Mouse (Mus musculus) hindbrain, embryonic 12.5 days (tissue): ENCODE measurements at regions not wholly inside any gene's neighbourhood (a gene's known extent, or its start where the extent isn't known, plus 50 kb on each side); places are given as distances from the start of the nearest gene placed in this dataset.
A peak's percentile ranks its signal among the peaks of the same experiment; 100 is the strongest.

ENCODE experiments used
- ATAC-seq: fragments of 200-750 bp; cut with Nextera tagmentation; 2 replicates; pipeline ENCODE4 v1.8.0; 2017; ENCODE audit warnings: moderate TSS enrichment; ENCODE audit not compliant: low FRiP score
- H3K27ac ChIP-seq: fragments of 300-500 bp; sonication (generic); 2 replicates; pipeline ENCODE4 v1.5.1; 2016; ENCODE audit warnings: mild to moderate bottlenecking
- H3K27me3 ChIP-seq: fragments of 300-500 bp; sonication (generic); 2 replicates; pipeline ENCODE4 v1.6.1; 2016; ENCODE audit warnings: mild to moderate bottlenecking
- H3K36me3 ChIP-seq: fragments of 300-500 bp; sonication (generic); 2 replicates; pipeline ENCODE4 v1.6.1; 2016; ENCODE audit warnings: mild to moderate bottlenecking
- H3K4me1 ChIP-seq: fragments of 300-500 bp; sonication (generic); 2 replicates; pipeline ENCODE4 v1.6.1; 2016
- H3K4me2 ChIP-seq: fragments of 300-500 bp; sonication (generic); replicated peaks from 2 replicates; pipeline ENCODE4 v1.6.1; 2016; ENCODE audit warnings: mild to moderate bottlenecking
- H3K4me3 ChIP-seq: fragments of 300-500 bp; sonication (generic); 2 replicates; pipeline ENCODE4 v1.5.1; 2016; ENCODE audit warnings: mild to moderate bottlenecking
- H3K9ac ChIP-seq: fragments of 300-500 bp; sonication (generic); 2 replicates; pipeline ENCODE4 v1.6.1; 2016; ENCODE audit warnings: mild to moderate bottlenecking, moderate library complexity
- H3K9me3 ChIP-seq: fragments of 300-500 bp; sonication (generic); replicated peaks from 2 replicates; pipeline ENCODE4 v1.6.1; 2016; ENCODE audit warnings: mild to moderate bottlenecking
- WGBS: fragments of 180-500 bp; shearing (Covaris S2); methylation state at CpG from one replicate; pipeline ENCODE4 v1.1.7; 2016; 5-methylcytosine and 5-hydroxymethylcytosine counted together

GRCm38 (mm10) chr2:80717979-80718378, 100.9 kb downstream of the Nup35 start:
- Histone ChIP-seq H3K4me3 (no peak overlapping the region), H3K27me3 (no peaks in the 10 kb centered on the region), H3K36me3 (no peaks in the 10 kb centered on the region), H3K4me1 (no peaks in the 10 kb centered on the region), H3K9me3 (no peaks in the 10 kb centered on the region), H3K4me2 (no peak overlapping the region), H3K9ac (no peak overlapping the region), H3K27ac (no peak overlapping the region)
- WGBS: 71% methylated on average over 2 of the region's 2 CpGs
- ATAC-seq: no peak

GRCm38 (mm10) chr2:80724085-80724484, 107.0 kb downstream of the Nup35 start:
- H3K4me1 ChIP-seq: no peaks in the 10 kb centered on the region
- no peaks in the 10 kb centered on the region for H3K27me3 ChIP-seq
- no peaks in the 10 kb centered on the region for H3K9me3 ChIP-seq
- 78% methylated on average over 5 of the region's 5 CpGs for WGBS
- H3K9ac ChIP-seq: no peak overlapping the region
- no peak for ATAC-seq
- H3K4me3 ChIP-seq: no peak overlapping the region
- H3K27ac ChIP-seq: no peak overlapping the region
- H3K4me2 ChIP-seq: no peak overlapping the region
- H3K36me3 ChIP-seq: no peaks in the 10 kb centered on the region

DNA sequence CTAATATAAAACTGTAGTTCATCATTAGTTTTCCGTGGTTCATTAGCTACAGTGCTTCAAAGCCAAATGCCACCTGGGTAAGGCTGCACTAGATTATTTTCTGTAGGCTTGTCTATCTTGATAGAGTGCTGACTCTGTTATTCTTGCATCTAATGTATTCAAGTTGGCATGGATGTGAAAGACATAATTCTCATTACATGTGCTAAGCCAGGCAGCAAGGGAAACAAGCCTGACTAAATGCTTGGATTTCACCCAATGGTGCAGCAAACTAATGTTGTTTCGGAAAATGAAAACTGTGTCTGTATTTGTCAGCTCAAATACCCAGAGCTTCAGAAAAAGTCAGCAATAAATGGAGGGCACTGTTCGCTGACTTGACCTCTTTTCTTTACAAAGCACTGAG, 114.3 kb downstream of the Nup35 start:
- no peak for ATAC-seq

GRCm38 (mm10) chr2:80746737-80747136, 129.7 kb downstream of the Nup35 start:
- 74% methylated on average over 6 of the region's 6 CpGs for WGBS
- Histone ChIP-seq H3K4me3 (no peak overlapping the region), H3K9me3 (no peaks in the 10 kb centered on the region), H3K27ac (no peak overlapping the region), H3K36me3 (no peaks in the 10 kb centered on the region), H3K4me1 (no peaks in the 10 kb centered on the region), H3K9ac (no peak overlapping the region), H3K27me3 (no peaks in the 10 kb centered on the region), H3K4me2 (no peak overlapping the region)
- ATAC-seq: no peak

More for the DNA sequence above, 114.3 kb downstream of the Nup35 start:
- Histone ChIP-seq H3K4me1 (no peaks in the 10 kb centered on the region), H3K9ac (no peak overlapping the region), H3K27ac (no peak overlapping the region), H3K27me3 (no peaks in the 10 kb centered on the region), H3K4me3 (no peak overlapping the region), H3K4me2 (no peak overlapping the region), H3K36me3 (no peaks in the 10 kb centered on the region), H3K9me3 (no peaks in the 10 kb centered on the region)
- WGBS: 84% methylated on average over 3 of the region's 3 CpGs

DNA sequence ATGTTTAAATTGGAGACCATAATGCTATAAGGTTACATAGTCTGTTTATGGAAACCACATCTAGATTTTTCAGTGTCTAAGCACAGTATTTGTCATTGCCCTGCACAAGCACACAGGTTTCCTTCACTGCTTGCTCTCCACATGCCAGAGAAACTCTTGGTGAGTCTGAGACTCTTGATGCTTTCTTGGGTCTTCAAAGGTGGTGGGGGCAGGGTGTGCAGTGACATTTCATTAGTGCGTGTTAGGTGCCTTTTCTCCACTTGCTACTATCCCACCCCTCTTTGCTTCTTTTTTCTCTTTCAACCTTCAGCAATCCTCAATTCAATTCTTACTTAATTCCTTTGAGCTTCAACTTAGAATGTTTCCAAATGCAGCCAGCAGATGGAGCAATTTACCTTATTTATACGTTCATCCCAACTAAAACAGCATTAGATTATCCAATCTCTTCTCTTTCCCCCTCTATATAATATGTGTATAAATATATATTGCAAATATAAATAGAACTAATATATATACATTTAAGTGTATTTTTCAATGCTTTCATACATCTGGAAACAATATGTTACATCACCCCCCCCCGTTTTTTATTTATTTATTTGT, 145.1 kb downstream of the Nup35 start:
- H3K27me3 ChIP-seq: no peaks in the 10 kb centered on the region
- H3K4me3 ChIP-seq: no peak overlapping the region
- peak; percentile 43; the same call in 1 of the 2 replicates for ATAC-seq
- H3K4me2 ChIP-seq: no peak overlapping the region
- H3K4me1 ChIP-seq: no peaks in the 10 kb centered on the region
- WGBS: 41% methylated on average over 3 of the region's 3 CpGs
- H3K9me3 ChIP-seq: no peaks in the 10 kb centered on the region
- no peaks in the 10 kb centered on the region for H3K36me3 ChIP-seq
- H3K27ac ChIP-seq: no peak overlapping the region
- H3K9ac ChIP-seq: no peak overlapping the region

- Histone ChIP-seq H3K9me3 (no peaks in the 10 kb centered on the region), H3K9ac (no peak overlapping the region), H3K4me1 (no peaks in the 10 kb centered on the region), H3K36me3 (no peaks in the 10 kb centered on the region), H3K27ac (no peak overlapping the region), H3K27me3 (no peaks in the 10 kb centered on the region), H3K4me3 (no peak overlapping the region), H3K4me2 (no peak overlapping the region)
- WGBS: 70% methylated on average over 5 of the region's 5 CpGs
- ATAC-seq: no peak
These were observed 154.1 kb downstream of the Nup35 start for GRCm38 (mm10) chr2:80771176-80771575.

DNA sequence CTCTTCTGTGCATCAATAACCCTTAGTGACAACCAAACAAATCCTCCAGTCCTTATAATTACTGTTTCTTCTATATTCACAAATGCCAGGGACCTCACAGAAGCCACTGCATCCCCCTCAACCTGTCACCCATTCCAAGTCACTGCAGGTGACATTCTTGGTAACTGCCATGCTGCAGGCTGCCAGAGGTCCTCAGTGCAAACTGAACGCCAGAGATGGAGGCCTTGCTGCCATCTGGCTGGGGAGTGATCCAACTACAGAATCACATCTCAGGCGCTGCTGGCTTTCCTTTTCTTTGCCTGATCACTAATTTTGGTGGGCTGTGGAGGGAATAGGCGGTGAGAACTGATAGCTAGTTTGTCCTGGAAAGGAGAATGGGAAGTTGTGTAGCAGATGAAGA, 155.4 kb downstream of the Nup35 start:
- H3K4me3 ChIP-seq: no peak overlapping the region
- no peaks in the 10 kb centered on the region for H3K9me3 ChIP-seq
- no peaks in the 10 kb centered on the region for H3K27me3 ChIP-seq
- ATAC-seq: no peak
- no peaks in the 10 kb centered on the region for H3K36me3 ChIP-seq
- H3K4me2 ChIP-seq: no peak overlapping the region
- H3K9ac ChIP-seq: no peak overlapping the region
- whole genome bisulfite sequencing: 76% methylated on average over 3 of the region's 3 CpGs
- no peak overlapping the region for H3K27ac ChIP-seq
- H3K4me1 ChIP-seq: no peaks in the 10 kb centered on the region

GRCm38 (mm10) chr2:80786370-80786769, 169.3 kb downstream of the Nup35 start:
- H3K9me3 ChIP-seq: no peaks in the 10 kb centered on the region
- H3K4me3 ChIP-seq: no peak overlapping the region
- H3K27me3 ChIP-seq: no peaks in the 10 kb centered on the region
- WGBS: 71% methylated on average over 4 of the region's 4 CpGs
- H3K9ac ChIP-seq: no peak overlapping the region
- no peak overlapping the region for H3K27ac ChIP-seq
- H3K4me1 ChIP-seq: 0 out of 2 replicates have a peak, but pooled peaks cover 4% of the 10 kb centered on the region
- no peak overlapping the region for H3K4me2 ChIP-seq
- ATAC-seq: no peak
- H3K36me3 ChIP-seq: no peaks in the 10 kb centered on the region

DNA sequence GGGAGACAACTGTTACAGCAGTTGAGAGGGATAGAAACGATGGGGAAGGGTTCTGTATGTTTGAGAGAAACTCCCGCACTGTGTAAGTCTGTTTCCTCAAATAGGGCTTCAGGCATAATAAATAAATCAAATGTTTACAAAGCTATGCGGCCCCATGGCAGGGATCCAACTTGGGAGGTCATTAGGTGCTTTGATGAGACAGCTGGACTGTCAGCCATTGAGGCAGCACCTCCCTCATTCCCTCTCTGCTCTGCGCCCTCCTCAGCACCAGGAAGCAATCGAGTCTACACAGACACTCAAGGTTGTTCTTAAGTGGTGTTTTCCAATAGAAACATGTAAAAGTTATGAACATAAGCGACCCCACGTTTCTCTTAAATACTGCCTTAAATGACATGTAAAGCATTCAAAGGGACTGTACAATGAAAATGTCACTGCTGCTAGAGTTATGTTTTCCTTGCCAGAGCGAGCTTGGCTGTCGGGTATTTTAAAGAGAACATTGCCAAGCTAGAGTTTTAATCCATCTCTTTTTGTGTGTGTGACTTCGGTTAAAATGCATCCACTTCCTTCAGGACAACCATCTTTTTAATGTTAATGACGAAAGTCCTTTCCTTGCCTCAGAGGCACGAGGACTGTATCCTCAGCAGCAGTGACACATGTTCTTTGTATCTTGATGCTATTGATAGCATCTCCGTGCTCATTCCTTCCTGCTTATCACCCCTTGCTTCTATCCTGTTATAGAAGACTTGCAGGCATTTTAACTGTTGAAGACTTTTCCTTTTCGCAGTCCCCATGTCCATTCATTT, 176.5 kb downstream of the Nup35 start:
- no peaks in the 10 kb centered on the region for H3K36me3 ChIP-seq
- H3K27me3 ChIP-seq: no peaks in the 10 kb centered on the region
- H3K4me2 ChIP-seq: no peak overlapping the region
- no peak overlapping the region for H3K27ac ChIP-seq
- 72% methylated on average over 14 of the region's 14 CpGs for WGBS
- H3K9me3 ChIP-seq: no peaks in the 10 kb centered on the region
- H3K4me1 ChIP-seq: 0 out of 2 replicates have a peak, but pooled peaks cover 4% of the 10 kb centered on the region
- H3K4me3 ChIP-seq: no peak overlapping the region
- H3K9ac ChIP-seq: no peak overlapping the region
- no peak for ATAC-seq

DNA sequence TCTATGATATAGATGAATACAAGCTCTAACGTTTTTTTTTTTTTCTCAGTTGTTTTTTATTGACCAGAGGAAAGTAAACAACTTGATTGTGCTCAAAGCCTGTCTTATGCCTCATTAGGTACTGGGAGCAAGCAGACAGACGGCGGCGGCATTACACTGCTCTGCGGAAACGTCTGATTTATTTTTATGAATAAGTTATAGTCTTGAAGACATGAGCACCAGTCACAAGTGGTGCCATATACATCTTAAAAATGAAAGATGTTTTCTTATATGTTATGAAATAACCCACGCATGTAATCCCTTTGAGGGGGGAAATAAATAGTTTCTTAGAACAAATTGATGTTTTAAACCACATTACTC, 177.1 kb downstream of the Nup35 start:
- no peaks in the 10 kb centered on the region for H3K36me3 ChIP-seq
- no peak overlapping the region for H3K9ac ChIP-seq
- H3K4me3 ChIP-seq: no peak overlapping the region
- ATAC-seq: no peak
- WGBS: 73% methylated on average over 7 of the region's 7 CpGs
- H3K9me3 ChIP-seq: no peaks in the 10 kb centered on the region
- H3K4me2 ChIP-seq: no peak overlapping the region
- no peak overlapping the region for H3K27ac ChIP-seq
- H3K27me3 ChIP-seq: no peaks in the 10 kb centered on the region
- 0 out of 2 replicates have a peak, but pooled peaks cover 4% of the 10 kb centered on the region for H3K4me1 ChIP-seq

DNA sequence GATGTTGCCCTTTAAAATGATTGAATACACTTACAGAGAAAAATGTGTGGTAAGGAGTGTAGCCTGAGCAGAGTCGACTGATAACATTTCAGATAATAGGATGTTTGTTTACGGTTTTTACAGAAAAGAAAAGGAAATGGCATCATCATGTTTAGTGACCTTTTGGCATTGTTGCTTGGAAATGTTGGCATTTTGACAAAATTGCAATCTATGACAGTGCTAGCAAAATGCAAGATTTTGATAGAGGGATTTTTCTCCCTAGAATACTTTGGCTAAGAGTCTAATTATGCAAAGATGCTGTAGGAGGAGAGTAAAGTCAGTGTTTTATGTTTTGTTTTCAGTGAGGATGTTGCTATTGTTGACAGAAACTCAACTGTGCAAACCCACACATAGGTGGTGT, 202.2 kb downstream of the Nup35 start:
- no peak for ATAC-seq
- no peaks in the 10 kb centered on the region for H3K4me1 ChIP-seq
- H3K4me3 ChIP-seq: no peak overlapping the region
- no peaks in the 10 kb centered on the region for H3K9me3 ChIP-seq
- no peak overlapping the region for H3K4me2 ChIP-seq
- H3K9ac ChIP-seq: no peak overlapping the region
- no peak overlapping the region for H3K27ac ChIP-seq
- H3K36me3 ChIP-seq: no peaks in the 10 kb centered on the region
- WGBS: 81% methylated on average over 2 of the region's 2 CpGs
- H3K27me3 ChIP-seq: no peaks in the 10 kb centered on the region

- Histone ChIP-seq H3K4me3 (no peak overlapping the region), H3K9me3 (no peaks in the 10 kb centered on the region), H3K36me3 (no peaks in the 10 kb centered on the region), H3K27ac (no peak overlapping the region), H3K4me2 (no peak overlapping the region), H3K9ac (no peak overlapping the region), H3K4me1 (no peaks in the 10 kb centered on the region), H3K27me3 (no peaks in the 10 kb centered on the region)
- peak; percentile 54; the same call in 1 of the 2 replicates for ATAC-seq
- 45% methylated on average over 1 of the region's 1 CpGs for WGBS
These were observed 234.0 kb downstream of the Nup35 start for GRCm38 (mm10) chr2:80851056-80851455.

DNA sequence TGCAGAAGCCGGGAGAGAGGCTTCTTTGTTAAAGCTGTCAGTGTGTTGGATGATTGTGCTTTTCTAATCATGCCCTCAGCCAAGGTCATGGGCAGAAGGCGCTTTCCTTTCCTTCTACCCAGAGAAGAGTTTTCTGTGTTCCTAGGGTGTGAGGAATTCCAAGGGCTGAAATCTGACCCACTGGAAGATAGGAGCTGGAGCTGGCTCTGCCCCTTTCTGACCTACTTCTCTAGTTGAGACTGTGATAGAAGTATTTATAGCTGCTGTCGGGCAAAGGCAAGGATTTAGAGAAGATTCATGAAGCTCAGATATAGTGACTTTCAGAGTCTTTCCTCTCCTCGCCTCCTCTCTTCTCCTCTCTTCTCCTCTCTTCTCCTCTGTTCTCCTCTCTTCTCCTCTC, 238.2 kb downstream of the Nup35 start:
- Histone ChIP-seq H3K36me3 (no peaks in the 10 kb centered on the region), H3K9me3 (no peaks in the 10 kb centered on the region), H3K4me3 (no peak overlapping the region), H3K4me1 (no peaks in the 10 kb centered on the region), H3K4me2 (no peak overlapping the region), H3K27me3 (no peaks in the 10 kb centered on the region), H3K9ac (no peak overlapping the region), H3K27ac (no peak overlapping the region)
- WGBS: 74% methylated on average over 4 of the region's 4 CpGs
- ATAC-seq: no peak
